Mouse (Mus musculus): ENCODE measurements around the gene Ctsg. TPM values are rescaled to one million over a fixed set of nuclear protein-coding genes. Genes with fewer than 3 reads are reported as not detected.
"Not testable (repeated sequence)": the region's sequence is repeated elsewhere in the genome, so short reads cannot be mapped to it uniquely, and the experiment has no call there.

Ctsg gene
- not detected in 2 replicates for polyA plus RNA-seq (2015; fragmentation: Nextera tagmentation; extraction: Ambion mirVana)

DNA sequence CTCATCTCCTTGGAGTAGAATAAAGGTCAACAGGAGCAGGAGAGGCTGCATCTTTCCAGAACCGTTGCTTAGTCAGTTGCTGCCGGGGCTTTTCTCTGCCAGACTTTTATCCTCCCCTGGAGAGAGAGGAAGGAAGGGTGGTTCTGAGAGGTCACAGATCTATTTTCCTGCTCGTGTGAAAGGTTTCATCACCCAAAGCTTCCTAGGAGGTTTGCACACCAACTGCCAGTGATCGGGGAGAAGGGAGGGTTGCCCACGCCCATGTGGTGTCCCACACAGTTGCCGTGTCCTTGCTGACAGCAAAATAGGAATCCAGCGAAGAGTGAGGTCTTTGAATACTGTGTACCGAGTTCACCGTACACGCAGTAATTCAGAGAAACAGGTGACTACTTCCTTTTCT is at the start of gene Ctsg:
Ctsg (minus strand) TSS at position 189 of the 400 bp plus-strand sequence.
- no peak within 1 kb of the TSS for H3K27ac ChIP-seq (replicated peaks)
- ATAC-seq (ENCODE audit: low read depth) = no peak
- 78% methylated on average over 10 of the region's 10 CpGs for WGBS

GRCm38 (mm10) chr14:56133675-56134074 is 31.3 kb upstream of the Ctsg start:
- not testable (repeated sequence) for H3K4me2 ChIP-seq; H3K4me3 ChIP-seq; ATAC-seq (ENCODE audit: low read depth); H3K9ac ChIP-seq; H3K4me1 ChIP-seq (replicated peaks); H3K27ac ChIP-seq (replicated peaks); H3K9me3 ChIP-seq; H3K36me3 ChIP-seq; H3K27me3 ChIP-seq
- 69% methylated on average over 1 of the region's 1 CpGs for WGBS

More for the DNA sequence above, at the start of gene Ctsg:
- Histone ChIP-seq H3K36me3 (no peaks in the 10 kb centered on the region), H3K4me3 (no peak within 1 kb of the TSS), H3K4me1 (replicated peaks) (no peaks in the 10 kb centered on the region), H3K9ac (no peak within 1 kb of the TSS), H3K9me3 (no peaks in the 10 kb centered on the region), H3K4me2 (no peak within 1 kb of the TSS), H3K27me3 (no peaks in the 10 kb centered on the region)

GRCm38 (mm10) chr14:56132508-56132907 is 30.1 kb upstream of the Ctsg start, which contains the start of gene Gzmd:
Gzmd (minus strand) TSS chr14:56132608.
- H3K27me3 ChIP-seq; H3K4me1 ChIP-seq (replicated peaks); H3K4me2 ChIP-seq; H3K4me3 ChIP-seq; H3K36me3 ChIP-seq; H3K9me3 ChIP-seq; H3K9ac ChIP-seq; ATAC-seq (ENCODE audit: low read depth); H3K27ac ChIP-seq (replicated peaks): not testable (repeated sequence)
- WGBS = 78% methylated on average over 2 of the region's 2 CpGs

- no peaks in the 10 kb centered on the region for H3K9me3 ChIP-seq
- H3K27me3 ChIP-seq = no peaks in the 10 kb centered on the region
- no peaks in the 10 kb centered on the region for H3K36me3 ChIP-seq
- no peak overlapping the region for H3K4me2 ChIP-seq
- H3K27ac ChIP-seq (replicated peaks) = no peak overlapping the region
- WGBS = 51% methylated on average over 3 of the region's 3 CpGs
- no peak overlapping the region for H3K4me3 ChIP-seq
- ATAC-seq (ENCODE audit: low read depth) = no peak
- H3K4me1 ChIP-seq (replicated peaks) = no peaks in the 10 kb centered on the region
- no peak overlapping the region for H3K9ac ChIP-seq
These were observed 26.0 kb upstream of the Ctsg start for GRCm38 (mm10) chr14:56128341-56128740.

DNA sequence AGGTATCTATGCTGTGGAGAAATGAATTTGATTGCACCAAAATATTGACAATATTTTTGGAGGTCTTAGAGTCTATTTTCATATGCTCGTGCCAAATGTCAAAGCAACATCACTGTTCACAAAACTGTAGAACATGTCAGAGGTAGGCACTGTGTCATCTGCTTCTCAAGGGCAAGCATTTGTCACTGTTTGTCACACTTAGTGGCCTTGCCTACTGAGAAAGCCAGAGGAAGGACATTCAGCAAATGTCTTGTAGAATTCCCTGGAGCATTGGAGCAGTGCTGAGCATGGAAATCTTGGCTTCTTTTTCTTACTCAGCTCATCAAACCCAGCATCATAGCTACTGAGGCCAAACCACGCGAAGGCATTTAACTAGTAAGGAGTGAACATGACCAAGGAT is 21.1 kb upstream of the Ctsg start:
- no peak overlapping the region for H3K27ac ChIP-seq (replicated peaks)
- 87% methylated on average over 3 of the region's 3 CpGs for WGBS
- H3K27me3 ChIP-seq = no peaks in the 10 kb centered on the region
- no peaks in the 10 kb centered on the region for H3K9me3 ChIP-seq
- H3K9ac ChIP-seq = no peak overlapping the region
- no peak overlapping the region for H3K4me3 ChIP-seq
- no peak for ATAC-seq (ENCODE audit: low read depth)
- H3K4me1 ChIP-seq (replicated peaks) = no peaks in the 10 kb centered on the region
- no peak overlapping the region for H3K4me2 ChIP-seq
- H3K36me3 ChIP-seq = no peaks in the 10 kb centered on the region

DNA sequence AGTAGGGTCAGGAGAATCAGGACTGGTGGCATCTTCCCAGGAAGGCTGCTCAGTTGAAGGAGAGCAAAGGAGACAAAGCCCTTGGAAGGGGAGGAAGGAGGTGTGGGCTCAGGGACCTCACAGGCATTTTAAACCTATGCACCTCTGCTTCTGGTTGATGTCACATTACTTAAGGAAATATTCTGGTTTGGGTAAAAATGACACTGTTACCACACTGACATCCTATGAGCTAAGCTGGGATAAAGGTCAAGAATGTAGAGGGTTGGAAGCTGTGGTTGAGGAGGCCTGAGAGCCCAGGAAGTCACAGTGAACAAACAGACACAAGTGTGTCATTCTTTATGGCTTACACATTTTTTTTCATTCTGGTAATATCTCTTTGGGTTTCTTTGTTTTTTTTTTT is 18.2 kb upstream of the Ctsg start, which contains the start of gene Gzme:
Gzme (minus strand) TSS at position 101 of the 400 bp plus-strand sequence.
- Histone ChIP-seq H3K4me3 (no peak within 1 kb of the TSS), H3K9me3 (no peaks in the 10 kb centered on the region), H3K36me3 (no peaks in the 10 kb centered on the region), H3K9ac (no peak within 1 kb of the TSS), H3K27me3 (no peaks in the 10 kb centered on the region), H3K27ac (replicated peaks) (no peak within 1 kb of the TSS), H3K4me1 (replicated peaks) (no peaks in the 10 kb centered on the region), H3K4me2 (no peak within 1 kb of the TSS)
- ATAC-seq (ENCODE audit: low read depth) = no peak

DNA sequence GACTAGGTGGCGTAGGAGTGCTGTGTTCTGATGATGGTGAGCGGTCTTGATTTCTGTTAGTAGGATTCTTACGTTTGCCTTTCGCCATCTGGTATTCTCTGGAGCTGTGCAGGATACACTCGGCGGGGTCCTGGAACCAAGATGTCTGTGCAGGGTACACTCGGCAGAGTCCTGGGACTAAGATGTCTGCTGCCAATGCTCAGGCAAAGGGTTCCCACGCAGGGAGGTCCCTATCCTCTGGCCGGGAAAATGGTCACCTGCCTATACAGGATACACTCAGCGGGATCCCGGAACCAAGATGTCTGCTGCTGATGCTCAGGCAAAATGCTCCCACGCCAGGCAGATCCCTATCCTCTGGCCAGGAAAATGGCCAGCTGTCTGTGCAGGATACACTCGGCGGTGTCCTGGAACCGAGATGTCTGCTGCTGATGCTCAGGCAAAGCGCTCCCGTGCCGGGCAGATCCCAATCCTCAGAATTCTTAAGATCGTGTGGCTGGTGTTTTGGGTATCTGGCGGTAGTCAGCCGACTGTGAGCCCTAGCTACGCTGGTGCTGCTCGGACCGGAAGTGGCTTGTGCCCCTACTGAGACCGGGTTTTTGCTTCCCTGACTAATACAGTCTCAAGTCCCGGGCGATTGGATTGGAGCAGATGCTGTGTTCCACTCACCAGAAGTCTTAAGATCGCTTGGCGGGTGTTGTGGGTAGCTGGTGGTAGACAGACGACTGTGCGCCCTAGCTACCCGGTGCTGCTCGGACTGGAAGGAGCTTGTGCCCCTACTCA is 13.3 kb upstream of the Ctsg start:
- H3K4me2 ChIP-seq = not testable (repeated sequence)

GRCm38 (mm10) chr14:56105447-56106180 is 3.2 kb upstream of the Ctsg start:
- Histone ChIP-seq H3K9ac (no peak overlapping the region), H3K27me3 (no peaks in the 10 kb centered on the region), H3K4me1 (replicated peaks) (no peaks in the 10 kb centered on the region), H3K4me3 (no peak overlapping the region), H3K27ac (replicated peaks) (no peak overlapping the region), H3K4me2 (no peak overlapping the region), H3K36me3 (no peaks in the 10 kb centered on the region), H3K9me3 (no peaks in the 10 kb centered on the region)
- 77% methylated on average over 13 of the region's 13 CpGs for WGBS
- no peak for ATAC-seq (ENCODE audit: low read depth)

More for the DNA sequence above, 13.3 kb upstream of the Ctsg start:
- not testable (repeated sequence) for H3K9me3 ChIP-seq; H3K9ac ChIP-seq; H3K4me3 ChIP-seq; H3K27me3 ChIP-seq; H3K4me1 ChIP-seq (replicated peaks); H3K36me3 ChIP-seq; ATAC-seq (ENCODE audit: low read depth); H3K27ac ChIP-seq (replicated peaks)
- 95% methylated on average over 33 of the region's 33 CpGs for WGBS

DNA sequence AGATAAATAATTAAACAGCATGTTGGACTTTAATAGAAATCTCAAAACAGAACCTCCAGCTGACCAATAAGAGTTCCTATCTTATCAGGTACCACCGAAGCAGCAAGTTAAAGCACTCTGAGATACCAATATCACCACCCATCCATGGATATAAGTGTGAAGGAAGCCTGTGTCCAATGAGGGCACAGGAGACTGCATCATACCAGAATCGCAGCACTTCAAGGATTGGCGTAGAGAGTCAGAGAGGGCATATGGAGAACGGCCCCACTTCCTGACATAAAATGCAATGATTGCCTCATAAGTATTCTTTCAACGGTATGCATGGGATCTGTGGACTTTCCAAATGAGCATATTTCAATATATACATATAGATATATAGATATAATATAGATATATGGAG is 2.6 kb upstream of the Ctsg start:
- WGBS = 89% methylated on average over 5 of the region's 5 CpGs
- H3K4me1 ChIP-seq (replicated peaks) = no peaks in the 10 kb centered on the region
- no peak overlapping the region for H3K27ac ChIP-seq (replicated peaks)
- H3K36me3 ChIP-seq = no peaks in the 10 kb centered on the region
- H3K9ac ChIP-seq = no peak overlapping the region
- ATAC-seq (ENCODE audit: low read depth) = no peak
- no peaks in the 10 kb centered on the region for H3K9me3 ChIP-seq
- H3K27me3 ChIP-seq = no peaks in the 10 kb centered on the region
- no peak overlapping the region for H3K4me3 ChIP-seq
- no peak overlapping the region for H3K4me2 ChIP-seq

GRCm38 (mm10) chr14:56103452-56103851 is 1.1 kb upstream of the Ctsg start:
- ATAC-seq (ENCODE audit: low read depth) = no peak
- Histone ChIP-seq H3K36me3 (no peaks in the 10 kb centered on the region), H3K4me3 (no peak overlapping the region), H3K27me3 (no peaks in the 10 kb centered on the region), H3K4me1 (replicated peaks) (no peaks in the 10 kb centered on the region), H3K9ac (no peak overlapping the region), H3K4me2 (no peak overlapping the region), H3K27ac (replicated peaks) (no peak overlapping the region), H3K9me3 (no peaks in the 10 kb centered on the region)
- 75% methylated on average over 3 of the region's 3 CpGs for WGBS

GRCm38 (mm10) chr14:56098940-56099339 is 3.4 kb downstream of the Ctsg start:
- no peak overlapping the region for H3K9ac ChIP-seq

DNA sequence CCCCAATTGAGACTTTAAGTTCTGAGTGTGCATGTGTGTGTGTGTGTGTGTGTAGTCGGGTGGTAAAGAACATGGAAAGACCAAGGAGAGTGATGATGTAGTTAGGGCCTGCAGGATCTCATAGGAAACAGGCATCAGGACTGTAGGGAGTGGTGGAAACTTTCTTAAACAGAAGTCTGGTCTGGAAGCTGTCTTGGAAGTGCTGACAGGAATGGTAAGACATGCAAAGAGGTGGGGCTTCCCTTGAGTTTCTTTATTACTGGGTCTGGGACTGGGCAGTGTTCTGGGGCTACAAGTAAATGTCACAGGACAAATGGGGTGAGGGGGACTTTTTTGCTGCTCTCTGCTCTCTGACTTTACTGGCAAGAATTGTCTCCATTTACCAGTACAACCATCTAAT is 4.8 kb downstream of the Ctsg start:
- Histone ChIP-seq H3K4me2 (no peak overlapping the region), H3K4me3 (no peak overlapping the region), H3K27me3 (no peaks in the 10 kb centered on the region), H3K9me3 (no peaks in the 10 kb centered on the region), H3K4me1 (replicated peaks) (no peaks in the 10 kb centered on the region), H3K27ac (replicated peaks) (no peak overlapping the region), H3K9ac (no peak overlapping the region), H3K36me3 (no peaks in the 10 kb centered on the region)
- ATAC-seq (ENCODE audit: low read depth) = no peak
- WGBS = 85% methylated on average over 1 of the region's 1 CpGs

More at GRCm38 (mm10) chr14:56098940-56099339, 3.4 kb downstream of the Ctsg start:
- Histone ChIP-seq H3K27me3 (no peaks in the 10 kb centered on the region), H3K4me2 (no peak overlapping the region), H3K4me3 (no peak overlapping the region), H3K9me3 (no peaks in the 10 kb centered on the region), H3K27ac (replicated peaks) (no peak overlapping the region), H3K4me1 (replicated peaks) (no peaks in the 10 kb centered on the region), H3K36me3 (no peaks in the 10 kb centered on the region)
- no peak for ATAC-seq (ENCODE audit: low read depth)
- WGBS = 81% methylated on average over 4 of the region's 4 CpGs
